Mouse (Mus musculus) intestine, embryonic 14.5 days (tissue): ENCODE data around the gene Ide. TPM values are rescaled to one million over a fixed set of nuclear protein-coding genes. Genes with fewer than 3 reads are reported as not detected.

Experiments used
- ATAC-seq: fragments of 200-750 bp; cut with Nextera tagmentation; replicated peaks from 2 replicates; pipeline ENCODE4 v1.8.0; 2017; ENCODE audit warnings: low read depth, moderate number of reproducible peaks, moderate TSS enrichment, moderate library complexity; ENCODE audit not compliant: low FRiP score, low TSS enrichment
- DNase-seq: peaks from one replicate; pipeline ENCODE4 v3.0.0-alpha.2; 2018; ENCODE audit warnings: low spot score
- H3K27ac ChIP-seq: fragments of 300-500 bp; sonication (generic); 2 replicates; pipeline ENCODE4 v1.5.1; 2014; ENCODE audit warnings: low read depth, mild to moderate bottlenecking, control low read depth
- H3K27me3 ChIP-seq: fragments of 300-500 bp; sonication (generic); replicated peaks from 2 replicates; pipeline ENCODE4 v1.6.1; 2014; ENCODE audit warnings: low read length, control low read depth; ENCODE audit not compliant: control insufficient read depth, insufficient read depth
- H3K36me3 ChIP-seq: fragments of 300-500 bp; sonication (generic); 2 replicates; pipeline ENCODE4 v1.6.1; 2014; ENCODE audit warnings: low read length, control low read depth; ENCODE audit not compliant: control insufficient read depth, insufficient read depth
- H3K4me1 ChIP-seq: fragments of 300-500 bp; sonication (generic); replicated peaks from 2 replicates; pipeline ENCODE4 v1.6.1; 2014; ENCODE audit warnings: low read length, control low read depth, mixed read lengths; ENCODE audit not compliant: control insufficient read depth, insufficient read depth
- H3K4me2 ChIP-seq: fragments of 300-500 bp; sonication (generic); 2 replicates; pipeline ENCODE4 v1.6.1; 2014; ENCODE audit warnings: low read length
- H3K4me3 ChIP-seq: fragments of 300-500 bp; sonication (generic); 2 replicates; pipeline ENCODE4 v1.5.1; 2014; ENCODE audit warnings: low read depth, low read length, control low read depth, mixed read lengths
- H3K9ac ChIP-seq: fragments of 300-500 bp; sonication (generic); 2 replicates; pipeline ENCODE4 v1.6.1; 2014; ENCODE audit warnings: mild to moderate bottlenecking, low read length
- H3K9me3 ChIP-seq: fragments of 300-500 bp; sonication (generic); 2 replicates; pipeline ENCODE4 v1.6.1; 2016; ENCODE audit warnings: low read length, control low read depth; ENCODE audit not compliant: control insufficient read depth
- WGBS: fragments of 180-500 bp; shearing (Covaris S2); extraction: QIAGEN DNeasy Blood & Tissue Kit; methylation state at CpG from one replicate; pipeline ENCODE4 v1.1.7; 2014; 5-methylcytosine and 5-hydroxymethylcytosine counted together
- polyA plus RNA-seq: library from polyadenylated mRNA; unstranded; fragments of >200 nt; fragmentation: Nextera tagmentation; extraction: Ambion mirVana; gene quantifications from 2 replicates; pipeline ENCODE4 v1.2.1, GENCODE M21; 2014

Gene Ide
- polyA plus RNA-seq, 1 experiment from 2014 or later, result 54.1 TPM

- 88% methylated on average over 16 of the region's 16 CpGs for WGBS
Measured at GRCm38 (mm10) chr19:37320802-37321619, 16.6 kb downstream of the Ide start.

GRCm38 (mm10) chr19:37317359-37317758 is 20.3 kb downstream of the Ide start:
- Histone ChIP-seq H3K9me3 (no peaks in the 10 kb centered on the region), H3K27ac (no peak overlapping the region), H3K9ac (no peak overlapping the region), H3K4me2 (no peak overlapping the region), H3K36me3 (peaks cover 12% of the 10 kb centered on the region), H3K27me3 (no peaks in the 10 kb centered on the region), H3K4me3 (no peak overlapping the region), H3K4me1 (no peaks in the 10 kb centered on the region)
- ATAC-seq, result no peak
- DNase-seq, result no peak
- WGBS, result 87% methylated on average over 4 of the region's 4 CpGs

More at GRCm38 (mm10) chr19:37320802-37321619, 16.6 kb downstream of the Ide start:
- H3K9me3 ChIP-seq, result no peaks in the 10 kb centered on the region
- H3K4me3 ChIP-seq, result no peak overlapping the region
- no peak overlapping the region for H3K27ac ChIP-seq
- H3K36me3 ChIP-seq, result peaks cover 6% of the 10 kb centered on the region
- H3K4me2 ChIP-seq, result no peak overlapping the region
- H3K4me1 ChIP-seq, result no peaks in the 10 kb centered on the region
- no peak overlapping the region for H3K9ac ChIP-seq
- DNase-seq (no peak), ATAC-seq (no peak)
- H3K27me3 ChIP-seq, result no peaks in the 10 kb centered on the region

DNA sequence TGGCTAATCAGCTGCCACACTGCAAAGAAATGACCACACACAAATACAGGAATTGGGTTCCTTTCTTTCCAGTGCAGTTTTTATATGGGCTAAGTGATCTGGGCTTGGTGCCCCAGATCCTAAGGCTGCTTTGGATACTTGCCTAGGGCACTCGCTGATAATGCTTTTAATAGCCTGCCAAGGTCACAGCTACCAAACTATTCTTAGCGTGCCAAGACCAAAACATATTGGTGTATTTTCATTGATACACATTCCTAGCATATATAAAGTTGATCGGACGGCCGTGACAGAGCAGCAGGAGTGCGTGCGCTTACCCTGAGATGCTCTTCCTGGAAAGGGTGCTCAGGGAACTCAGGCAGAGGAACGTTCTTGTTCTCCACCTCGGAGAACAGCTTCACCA is 22.6 kb downstream of the Ide start:
- 90% methylated on average over 9 of the region's 9 CpGs for WGBS
- no peaks in the 10 kb centered on the region for H3K27me3 ChIP-seq
- ATAC-seq, result no peak

GRCm38 (mm10) chr19:37311426-37311825 is 26.2 kb downstream of the Ide start:
- Histone ChIP-seq H3K4me3 (no peak overlapping the region), H3K27ac (no peak overlapping the region), H3K9ac (no peak overlapping the region), H3K27me3 (no peaks in the 10 kb centered on the region), H3K4me1 (no peaks in the 10 kb centered on the region), H3K4me2 (no peak overlapping the region), H3K36me3 (peaks cover 13% of the 10 kb centered on the region), H3K9me3 (no peaks in the 10 kb centered on the region)
- 87% methylated on average over 6 of the region's 6 CpGs for WGBS
- DNase-seq (no peak), ATAC-seq (no peak)

More for the DNA sequence above, 22.6 kb downstream of the Ide start:
- Histone ChIP-seq H3K9me3 (no peaks in the 10 kb centered on the region), H3K4me3 (no peak overlapping the region), H3K36me3 (peaks cover 12% of the 10 kb centered on the region), H3K9ac (no peak overlapping the region), H3K4me1 (no peaks in the 10 kb centered on the region), H3K27ac (no peak overlapping the region), H3K4me2 (no peak overlapping the region)
- DNase-seq, result no peak

DNA sequence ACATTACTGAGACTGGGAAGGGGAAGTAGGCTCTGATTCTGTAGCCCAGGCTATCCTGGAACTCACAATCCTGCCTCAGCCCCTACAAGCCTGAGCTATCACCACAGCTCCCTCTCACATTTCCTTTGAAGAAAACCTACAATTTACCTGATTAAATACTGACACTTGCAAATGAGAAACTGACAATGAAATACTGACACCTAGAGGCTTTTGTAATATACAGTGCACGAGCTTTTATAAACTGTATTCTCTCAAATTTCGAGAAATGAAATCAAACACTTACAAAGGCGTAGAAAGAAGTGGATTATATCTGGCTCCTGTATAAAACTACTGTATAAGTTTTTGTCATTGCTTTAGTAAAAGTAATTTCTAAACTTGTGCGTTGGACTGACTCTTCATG is 27.5 kb downstream of the Ide start:
- no peak for ATAC-seq
- H3K4me3 ChIP-seq, result no peak overlapping the region
- WGBS, result 80% methylated on average over 4 of the region's 4 CpGs

DNA sequence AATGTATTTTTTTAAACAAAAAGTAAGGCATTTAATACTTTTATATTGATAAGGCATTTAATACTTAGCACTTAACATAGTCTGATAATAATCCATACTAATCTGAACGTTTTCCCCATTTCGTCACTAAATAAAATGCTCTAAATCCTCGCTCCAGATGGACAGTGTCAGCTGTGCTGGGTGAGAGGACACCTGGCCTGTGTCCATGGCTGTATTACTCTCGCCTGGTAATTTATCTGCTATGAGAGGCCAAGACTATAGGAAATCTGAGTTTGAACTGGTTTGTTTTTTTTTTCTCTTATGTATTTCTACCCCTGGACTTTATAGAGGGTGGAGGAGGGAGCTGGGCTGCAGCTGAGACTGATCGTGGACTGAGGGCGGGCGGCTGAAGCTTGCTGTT is 28.7 kb downstream of the Ide start:
- WGBS, result 80% methylated on average over 7 of the region's 7 CpGs

More for the DNA sequence above, 27.5 kb downstream of the Ide start:
- H3K4me2 ChIP-seq, result no peak overlapping the region
- H3K27ac ChIP-seq, result no peak overlapping the region
- no peaks in the 10 kb centered on the region for H3K4me1 ChIP-seq
- H3K9me3 ChIP-seq, result no peaks in the 10 kb centered on the region
- H3K9ac ChIP-seq, result no peak overlapping the region
- peaks cover 13% of the 10 kb centered on the region for H3K36me3 ChIP-seq
- no peaks in the 10 kb centered on the region for H3K27me3 ChIP-seq
- no peak for DNase-seq

DNA sequence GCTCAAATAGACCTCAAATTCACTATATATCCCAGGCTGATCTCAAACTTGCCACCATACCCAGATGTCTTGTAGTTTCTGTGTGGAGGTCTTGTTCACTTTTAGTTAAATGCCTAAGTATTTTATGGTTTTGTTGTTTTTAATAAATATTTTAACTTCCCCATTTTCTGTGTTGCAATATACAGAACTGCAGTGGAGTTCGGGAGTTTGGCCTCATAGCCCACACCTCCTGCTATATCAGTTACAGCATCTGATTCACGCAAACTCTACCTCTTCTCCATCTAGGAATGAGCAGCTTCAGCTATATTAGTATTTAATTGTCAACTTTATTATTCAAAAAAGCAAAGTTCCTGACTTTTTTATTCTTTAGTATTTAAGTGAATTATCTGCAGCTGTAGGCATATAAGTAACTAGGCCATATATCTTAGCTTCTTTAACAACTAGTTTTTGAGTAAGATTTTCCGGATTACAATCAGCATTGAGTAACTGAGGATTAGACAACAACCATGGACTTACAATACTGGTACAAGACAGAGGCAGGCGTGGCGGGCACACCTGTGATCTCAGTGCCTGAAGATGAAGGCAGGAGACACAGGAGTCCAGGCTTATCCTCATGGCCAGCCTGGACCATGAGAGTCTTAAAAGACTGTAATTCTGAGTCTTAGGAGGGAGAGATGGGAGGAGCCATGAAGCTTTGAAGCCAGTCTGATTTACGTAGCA is 29.7 kb downstream of the Ide start:
- Histone ChIP-seq H3K9ac (no peak overlapping the region), H3K9me3 (no peaks in the 10 kb centered on the region), H3K36me3 (peaks cover 8% of the 10 kb centered on the region), H3K27me3 (no peaks in the 10 kb centered on the region), H3K4me2 (no peak overlapping the region), H3K4me3 (no peak overlapping the region), H3K27ac (no peak overlapping the region), H3K4me1 (no peaks in the 10 kb centered on the region)
- ATAC-seq (no peak), DNase-seq (no peak)
- WGBS, result 85% methylated on average over 6 of the region's 6 CpGs

More for the DNA sequence above, 28.7 kb downstream of the Ide start:
- Histone ChIP-seq H3K4me1 (no peaks in the 10 kb centered on the region), H3K36me3 (peaks cover 9% of the 10 kb centered on the region), H3K4me3 (no peak overlapping the region), H3K27me3 (no peaks in the 10 kb centered on the region), H3K27ac (no peak overlapping the region), H3K9me3 (no peaks in the 10 kb centered on the region), H3K9ac (no peak overlapping the region), H3K4me2 (no peak overlapping the region)
- DNase-seq (no peak), ATAC-seq (no peak)

- Histone ChIP-seq H3K27me3 (no peaks in the 10 kb centered on the region), H3K36me3 (peaks cover 8% of the 10 kb centered on the region), H3K4me2 (no peak overlapping the region), H3K9me3 (no peaks in the 10 kb centered on the region), H3K27ac (no peak overlapping the region), H3K4me1 (no peaks in the 10 kb centered on the region), H3K4me3 (no peak overlapping the region), H3K9ac (no peak overlapping the region)
- no peak for DNase-seq
- 93% methylated on average over 3 of the region's 3 CpGs for whole genome bisulfite sequencing
- ATAC-seq, result no peak
Measured at GRCm38 (mm10) chr19:37306176-37306575, 31.5 kb downstream of the Ide start.
